Mouse (Mus musculus): ENCODE data around the gene Blmh. TPM values are rescaled to one million over a fixed set of nuclear protein-coding genes. Genes with fewer than 3 reads are reported as not detected.
"Not testable (repeated sequence)": the region's sequence is repeated elsewhere in the genome, so short reads cannot be mapped to it uniquely, and the experiment has no call there.

Blmh gene
- polyA plus RNA-seq, 1 experiment: 133 TPM

GRCm38 (mm10) chr11:76911325-76912054, 13.1 kb upstream of the Blmh start:
- no peak overlapping the region for H3K4me3 ChIP-seq (ENCODE audit: low read depth, low read length)
- no peak overlapping the region for H3K27ac ChIP-seq (ENCODE audit: insufficient read depth, low read length)
- TF ChIP-seq EP300 (IDR thresholded peaks at IDR 0.05; ENCODE audit: insufficient read depth, low read depth, low read length): no peak
- no peak for TF ChIP-seq CTCF (IDR thresholded peaks at IDR 0.05; ENCODE audit: low read depth, low read length)
- no peaks in the 10 kb centered on the region for H3K27me3 ChIP-seq (ENCODE audit: control insufficient read depth, insufficient read depth, low read length, poor library complexity, severe bottlenecking)
- H3K4me1 ChIP-seq (ENCODE audit: control insufficient read depth, insufficient read depth, low read length): no peaks in the 10 kb centered on the region
- no peaks in the 10 kb centered on the region for H3K9me3 ChIP-seq (replicated peaks; ENCODE audit: control insufficient read depth, insufficient read depth, low read length, poor library complexity, severe bottlenecking)
- no peak overlapping the region for H3K9ac ChIP-seq (ENCODE audit: low read depth, poor library complexity, severe bottlenecking)
- no peaks in the 10 kb centered on the region for H3K36me3 ChIP-seq (ENCODE audit: control insufficient read depth, insufficient read depth, low read length, poor library complexity, severe bottlenecking)

GRCm38 (mm10) chr11:76912055-76912395, 12.6 kb upstream of the Blmh start:
- no peaks in the 10 kb centered on the region for H3K27me3 ChIP-seq (ENCODE audit: control insufficient read depth, insufficient read depth, low read length, poor library complexity, severe bottlenecking)
- no peak overlapping the region for H3K4me3 ChIP-seq (ENCODE audit: low read depth, low read length)
- H3K4me1 ChIP-seq (ENCODE audit: control insufficient read depth, insufficient read depth, low read length): no peaks in the 10 kb centered on the region
- no peak for TF ChIP-seq POLR2A (IDR thresholded peaks at IDR 0.05; ENCODE audit: insufficient read depth, low read length)
- TF ChIP-seq CTCF (IDR thresholded peaks at IDR 0.05; ENCODE audit: low read depth, low read length): no peak
- TF ChIP-seq EP300 (IDR thresholded peaks at IDR 0.05; ENCODE audit: insufficient read depth, low read depth, low read length): no peak
- H3K9ac ChIP-seq (ENCODE audit: low read depth, poor library complexity, severe bottlenecking): no peak overlapping the region
- no peak overlapping the region for H3K27ac ChIP-seq (ENCODE audit: insufficient read depth, low read length)
- no peaks in the 10 kb centered on the region for H3K36me3 ChIP-seq (ENCODE audit: control insufficient read depth, insufficient read depth, low read length, poor library complexity, severe bottlenecking)
- no peaks in the 10 kb centered on the region for H3K9me3 ChIP-seq (replicated peaks; ENCODE audit: control insufficient read depth, insufficient read depth, low read length, poor library complexity, severe bottlenecking)

- Histone ChIP-seq H3K27me3 (ENCODE audit: control insufficient read depth, insufficient read depth, low read length, poor library complexity, severe bottlenecking) (no peaks in the 10 kb centered on the region), H3K4me3 (ENCODE audit: low read depth, low read length) (no peak overlapping the region), H3K9me3 (replicated peaks; ENCODE audit: control insufficient read depth, insufficient read depth, low read length, poor library complexity, severe bottlenecking) (no peaks in the 10 kb centered on the region), H3K9ac (ENCODE audit: low read depth, poor library complexity, severe bottlenecking) (no peak overlapping the region), H3K36me3 (ENCODE audit: control insufficient read depth, insufficient read depth, low read length, poor library complexity, severe bottlenecking) (no peaks in the 10 kb centered on the region), H3K27ac (ENCODE audit: insufficient read depth, low read length) (no peak overlapping the region), H3K4me1 (ENCODE audit: control insufficient read depth, insufficient read depth, low read length) (no peaks in the 10 kb centered on the region)
- TF ChIP-seq EP300 (IDR thresholded peaks at IDR 0.05; ENCODE audit: insufficient read depth, low read depth, low read length): no peak
- TF ChIP-seq POLR2A (IDR thresholded peaks at IDR 0.05; ENCODE audit: insufficient read depth, low read length): no peak
- TF ChIP-seq CTCF (IDR thresholded peaks at IDR 0.05; ENCODE audit: low read depth, low read length): no peak
Observed at GRCm38 (mm10) chr11:76914366-76914765, 10.2 kb upstream of the Blmh start.

- H3K9ac ChIP-seq (ENCODE audit: low read depth, poor library complexity, severe bottlenecking): no peak overlapping the region
- no peaks in the 10 kb centered on the region for H3K4me1 ChIP-seq (ENCODE audit: control insufficient read depth, insufficient read depth, low read length)
- H3K27me3 ChIP-seq (ENCODE audit: control insufficient read depth, insufficient read depth, low read length, poor library complexity, severe bottlenecking): no peaks in the 10 kb centered on the region
- no peak overlapping the region for H3K27ac ChIP-seq (ENCODE audit: insufficient read depth, low read length)
- no peak overlapping the region for H3K4me3 ChIP-seq (ENCODE audit: low read depth, low read length)
- no peak for TF ChIP-seq POLR2A (IDR thresholded peaks at IDR 0.05; ENCODE audit: insufficient read depth, low read length)
- TF ChIP-seq EP300 (IDR thresholded peaks at IDR 0.05; ENCODE audit: insufficient read depth, low read depth, low read length): 0 out of 2 replicates have a peak, but pooled peaks have one; percentile 55
- no peak for TF ChIP-seq CTCF (IDR thresholded peaks at IDR 0.05; ENCODE audit: low read depth, low read length)
- no peaks in the 10 kb centered on the region for H3K36me3 ChIP-seq (ENCODE audit: control insufficient read depth, insufficient read depth, low read length, poor library complexity, severe bottlenecking)
- H3K9me3 ChIP-seq (replicated peaks; ENCODE audit: control insufficient read depth, insufficient read depth, low read length, poor library complexity, severe bottlenecking): no peaks in the 10 kb centered on the region
Observed at GRCm38 (mm10) chr11:76916539-76917229, 7.9 kb upstream of the Blmh start.

- Histone ChIP-seq H3K4me3 (ENCODE audit: low read depth, low read length) (no peak overlapping the region), H3K27ac (ENCODE audit: insufficient read depth, low read length) (no peak overlapping the region), H3K36me3 (ENCODE audit: control insufficient read depth, insufficient read depth, low read length, poor library complexity, severe bottlenecking) (no peaks in the 10 kb centered on the region), H3K4me1 (ENCODE audit: control insufficient read depth, insufficient read depth, low read length) (no peaks in the 10 kb centered on the region), H3K9me3 (replicated peaks; ENCODE audit: control insufficient read depth, insufficient read depth, low read length, poor library complexity, severe bottlenecking) (no peaks in the 10 kb centered on the region), H3K27me3 (ENCODE audit: control insufficient read depth, insufficient read depth, low read length, poor library complexity, severe bottlenecking) (no peaks in the 10 kb centered on the region), H3K9ac (ENCODE audit: low read depth, poor library complexity, severe bottlenecking) (no peak overlapping the region)
- no peak for TF ChIP-seq CTCF (IDR thresholded peaks at IDR 0.05; ENCODE audit: low read depth, low read length)
- TF ChIP-seq EP300 (IDR thresholded peaks at IDR 0.05; ENCODE audit: insufficient read depth, low read depth, low read length): no peak
- TF ChIP-seq POLR2A (IDR thresholded peaks at IDR 0.05; ENCODE audit: insufficient read depth, low read length): no peak
Observed at GRCm38 (mm10) chr11:76917230-76917548, 7.4 kb upstream of the Blmh start.

GRCm38 (mm10) chr11:76920607-76921006, 4.0 kb upstream of the Blmh start:
- H3K9me3 ChIP-seq (replicated peaks; ENCODE audit: control insufficient read depth, insufficient read depth, low read length, poor library complexity, severe bottlenecking): no peaks in the 10 kb centered on the region
- H3K36me3 ChIP-seq (ENCODE audit: control insufficient read depth, insufficient read depth, low read length, poor library complexity, severe bottlenecking): no peaks in the 10 kb centered on the region
- no peaks in the 10 kb centered on the region for H3K27me3 ChIP-seq (ENCODE audit: control insufficient read depth, insufficient read depth, low read length, poor library complexity, severe bottlenecking)
- TF ChIP-seq EP300 (IDR thresholded peaks at IDR 0.05; ENCODE audit: insufficient read depth, low read depth, low read length) (no peak), CTCF (IDR thresholded peaks at IDR 0.05; ENCODE audit: low read depth, low read length) (no peak), POLR2A (IDR thresholded peaks at IDR 0.05; ENCODE audit: insufficient read depth, low read length) (no peak)
- H3K27ac ChIP-seq (ENCODE audit: insufficient read depth, low read length): no peak overlapping the region
- no peak overlapping the region for H3K9ac ChIP-seq (ENCODE audit: low read depth, poor library complexity, severe bottlenecking)
- no peak overlapping the region for H3K4me3 ChIP-seq (ENCODE audit: low read depth, low read length)
- no peaks in the 10 kb centered on the region for H3K4me1 ChIP-seq (ENCODE audit: control insufficient read depth, insufficient read depth, low read length)

GRCm38 (mm10) chr11:76928586-76928985, 4.0 kb downstream of the Blmh start:
- not testable (repeated sequence) for H3K4me1 ChIP-seq (ENCODE audit: control insufficient read depth, insufficient read depth, low read length); H3K36me3 ChIP-seq (ENCODE audit: control insufficient read depth, insufficient read depth, low read length, poor library complexity, severe bottlenecking); H3K27ac ChIP-seq (ENCODE audit: insufficient read depth, low read length); H3K27me3 ChIP-seq (ENCODE audit: control insufficient read depth, insufficient read depth, low read length, poor library complexity, severe bottlenecking); H3K9me3 ChIP-seq (replicated peaks; ENCODE audit: control insufficient read depth, insufficient read depth, low read length, poor library complexity, severe bottlenecking); H3K9ac ChIP-seq (ENCODE audit: low read depth, poor library complexity, severe bottlenecking); H3K4me3 ChIP-seq (ENCODE audit: low read depth, low read length)

Data from ES-Bruce4 (cell line).